Mouse (Mus musculus) heart, adult 18-20 months (tissue): ENCODE measurements at regions not wholly inside any gene's neighbourhood (a gene's known extent, or its start where the extent isn't known, plus 50 kb on each side); places are given as distances from the start of the nearest gene placed in this dataset.

Experiments
- DNase-seq, 2 experiments: peaks; one replicate each; pipeline ENCODE4 v3.0.0; 2021 to 2022; ENCODE audit warnings: mixed read lengths in 1 of 2

GRCm38 (mm10) chr12:13164791-13165190 is 84.2 kb downstream of the Ddx1 start:
- no peak for DNase-seq

- no peak for DNase-seq
Observed at GRCm38 (mm10) chr12:13161051-13161450, 88.0 kb downstream of the Ddx1 start.

- DNase-seq, result no peak
Observed at GRCm38 (mm10) chr12:13159346-13160055, 89.5 kb downstream of the Ddx1 start.

- DNase-seq, result no peak
Observed at GRCm38 (mm10) chr12:13157666-13158381, 91.2 kb downstream of the Ddx1 start.

GRCm38 (mm10) chr12:13157089-13157488 is 91.9 kb downstream of the Ddx1 start:
- DNase-seq, result no peak

- DNase-seq, result peak in 1 of 2 experiments; percentile 17
Observed at GRCm38 (mm10) chr12:13150751-13151150, 98.3 kb downstream of the Ddx1 start.

GRCm38 (mm10) chr12:13147251-13147650 is 101.8 kb downstream of the Ddx1 start:
- peak in 1 of 2 experiments; percentile 19 for DNase-seq

GRCm38 (mm10) chr12:13145186-13146115 is 103.6 kb downstream of the Ddx1 start:
- peak; percentile 73 to 88 for DNase-seq

- DNase-seq, result no peak
Observed at GRCm38 (mm10) chr12:13144739-13145138, 104.3 kb downstream of the Ddx1 start.

- DNase-seq, result no peak
Observed at GRCm38 (mm10) chr12:13140636-13141035, 108.4 kb downstream of the Ddx1 start.

GRCm38 (mm10) chr12:13139189-13139588 is 109.8 kb downstream of the Ddx1 start:
- no peak for DNase-seq

- no peak for DNase-seq
Observed at GRCm38 (mm10) chr12:13134168-13134567, 114.8 kb downstream of the Ddx1 start.

- DNase-seq, result peak; percentile 48 to 68
Observed at GRCm38 (mm10) chr12:13129677-13130082, 119.3 kb downstream of the Ddx1 start.

- no peak for DNase-seq
Observed at GRCm38 (mm10) chr12:13127407-13127806, 121.6 kb downstream of the Ddx1 start.

- no peak for DNase-seq
Observed at GRCm38 (mm10) chr12:13125054-13125453, 124.0 kb downstream of the Ddx1 start.

GRCm38 (mm10) chr12:13122282-13122681 is 126.7 kb downstream of the Ddx1 start:
- DNase-seq, result peak in 1 of 2 experiments; percentile 38

GRCm38 (mm10) chr12:13120581-13120980 is 128.4 kb downstream of the Ddx1 start:
- peak in 1 of 2 experiments; percentile 18 for DNase-seq

- peak; percentile 29 to 47 for DNase-seq
Observed at GRCm38 (mm10) chr12:13119653-13120052, 129.4 kb downstream of the Ddx1 start.

- peak; percentile 62 to 72 for DNase-seq
Observed at GRCm38 (mm10) chr12:13118026-13118425, 131.0 kb downstream of the Ddx1 start.

- DNase-seq, result peak in 1 of 2 experiments; percentile 7
Observed at GRCm38 (mm10) chr12:13114341-13114740, 134.7 kb downstream of the Ddx1 start.

- DNase-seq, result no peak
Observed at GRCm38 (mm10) chr12:13106931-13107330, 142.1 kb downstream of the Ddx1 start.
